Mouse (Mus musculus): ENCODE data around the gene Aebp2. TPM values are rescaled to one million over a fixed set of nuclear protein-coding genes. Genes with fewer than 3 reads are reported as not detected.
A peak's percentile ranks its signal among the peaks of the same experiment; 100 is the strongest.
"Not testable (repeated sequence)": the region's sequence is repeated elsewhere in the genome, so short reads cannot be mapped to it uniquely, and the experiment has no call there.

Aebp2 gene
- polyA plus RNA-seq (2015; fragmentation: Nextera tagmentation; extraction: Ambion mirVana), result 13.0 and 13.9 TPM in 2 replicates

- Histone ChIP-seq H3K36me3 (ENCODE audit: insufficient read depth, low read length) (no peaks in the 10 kb centered on the region), H3K27me3 (ENCODE audit: insufficient read depth, low read length) (no peaks in the 10 kb centered on the region), H3K27ac (peak within 1 kb of the TSS; percentile 98), H3K4me2 (ENCODE audit: low read length) (peak within 1 kb of the TSS; percentile 79), H3K9me3 (replicated peaks; ENCODE audit: low read length) (no peaks in the 10 kb centered on the region), H3K4me3 (replicated peaks; ENCODE audit: low read depth, low read length) (peak within 1 kb of the TSS; percentile 96), H3K4me1 (replicated peaks; ENCODE audit: insufficient read depth, low read length) (peaks cover 8% of the 10 kb centered on the region), H3K9ac (ENCODE audit: low read depth, low read length) (peak within 1 kb of the TSS; percentile 98)
- DNase-seq (ENCODE audit: low spot score) (no peak), ATAC-seq (replicated peaks; ENCODE audit: low FRiP score, low read depth) (no peak; the same call in 1 of the 2 replicates)
- TF ChIP-seq CTCF (IDR thresholded peaks at IDR 0.05; ENCODE audit: low read depth), result no peak
- WGBS, result 42% methylated on average over 30 of the region's 30 CpGs
Observed at GRCm38 (mm10) chr6:140622391-140623225, at the start of gene Aebp2. TSS of gene Aebp2 (plus strand) at chr6:140622663.

GRCm38 (mm10) chr6:140574943-140575342 is 47.5 kb upstream of the Aebp2 start:
- Histone ChIP-seq H3K36me3 (ENCODE audit: insufficient read depth, low read length) (peaks cover 38% of the 10 kb centered on the region), H3K9ac (ENCODE audit: low read depth, low read length) (no peak overlapping the region), H3K4me1 (replicated peaks; ENCODE audit: insufficient read depth, low read length) (no peaks in the 10 kb centered on the region), H3K9me3 (replicated peaks; ENCODE audit: low read length) (no peaks in the 10 kb centered on the region), H3K27ac (no peak overlapping the region), H3K4me2 (ENCODE audit: low read length) (no peak overlapping the region), H3K4me3 (replicated peaks; ENCODE audit: low read depth, low read length) (no peak overlapping the region), H3K27me3 (ENCODE audit: insufficient read depth, low read length) (no peaks in the 10 kb centered on the region)
- DNase-seq (ENCODE audit: low spot score) (no peak), ATAC-seq (replicated peaks; ENCODE audit: low FRiP score, low read depth) (no peak)
- 91% methylated on average over 3 of the region's 3 CpGs for WGBS
- no peak for TF ChIP-seq CTCF (IDR thresholded peaks at IDR 0.05; ENCODE audit: low read depth)

- H3K4me3 ChIP-seq (replicated peaks; ENCODE audit: low read depth, low read length), result no peak overlapping the region
- WGBS, result 50% methylated on average over 8 of the region's 8 CpGs
- no peak overlapping the region for H3K4me2 ChIP-seq (ENCODE audit: low read length)
- H3K36me3 ChIP-seq (ENCODE audit: insufficient read depth, low read length), result peaks cover 38% of the 10 kb centered on the region
- no peaks in the 10 kb centered on the region for H3K9me3 ChIP-seq (replicated peaks; ENCODE audit: low read length)
- no peak overlapping the region for H3K27ac ChIP-seq
- H3K27me3 ChIP-seq (ENCODE audit: insufficient read depth, low read length), result no peaks in the 10 kb centered on the region
- peak; percentile 43 for DNase-seq (ENCODE audit: low spot score)
- no peak; the same call in 1 of the 2 replicates for ATAC-seq (replicated peaks; ENCODE audit: low FRiP score, low read depth)
- TF ChIP-seq CTCF (IDR thresholded peaks at IDR 0.05; ENCODE audit: low read depth), result no peak
- H3K9ac ChIP-seq (ENCODE audit: low read depth, low read length), result no peak overlapping the region
- no peaks in the 10 kb centered on the region for H3K4me1 ChIP-seq (replicated peaks; ENCODE audit: insufficient read depth, low read length)
Observed at GRCm38 (mm10) chr6:140576133-140576532, 46.3 kb upstream of the Aebp2 start.

- H3K36me3 ChIP-seq (ENCODE audit: insufficient read depth, low read length), result peaks cover 34% of the 10 kb centered on the region
- no peak overlapping the region for H3K4me3 ChIP-seq (replicated peaks; ENCODE audit: low read depth, low read length)
- H3K27ac ChIP-seq, result no peak overlapping the region
- no peaks in the 10 kb centered on the region for H3K27me3 ChIP-seq (ENCODE audit: insufficient read depth, low read length)
- WGBS, result 59% methylated on average over 18 of the region's 18 CpGs
- no peak overlapping the region for H3K9ac ChIP-seq (ENCODE audit: low read depth, low read length)
- DNase-seq (ENCODE audit: low spot score) (peak; percentile 64), ATAC-seq (replicated peaks; ENCODE audit: low FRiP score, low read depth) (peak; percentile 54; the same call in 1 of the 2 replicates)
- H3K9me3 ChIP-seq (replicated peaks; ENCODE audit: low read length), result no peaks in the 10 kb centered on the region
- no peak overlapping the region for H3K4me2 ChIP-seq (ENCODE audit: low read length)
- no peaks in the 10 kb centered on the region for H3K4me1 ChIP-seq (replicated peaks; ENCODE audit: insufficient read depth, low read length)
- peak; percentile 49 for TF ChIP-seq CTCF (IDR thresholded peaks at IDR 0.05; ENCODE audit: low read depth)
Observed at GRCm38 (mm10) chr6:140576961-140577821, 45.3 kb upstream of the Aebp2 start.

GRCm38 (mm10) chr6:140577822-140578170 is 44.7 kb upstream of the Aebp2 start:
- Histone ChIP-seq H3K9ac (ENCODE audit: low read depth, low read length) (no peak overlapping the region), H3K36me3 (ENCODE audit: insufficient read depth, low read length) (peaks cover 33% of the 10 kb centered on the region), H3K27ac (no peak overlapping the region), H3K27me3 (ENCODE audit: insufficient read depth, low read length) (no peaks in the 10 kb centered on the region), H3K9me3 (replicated peaks; ENCODE audit: low read length) (no peaks in the 10 kb centered on the region), H3K4me3 (replicated peaks; ENCODE audit: low read depth, low read length) (no peak overlapping the region), H3K4me2 (ENCODE audit: low read length) (no peak overlapping the region), H3K4me1 (replicated peaks; ENCODE audit: insufficient read depth, low read length) (no peaks in the 10 kb centered on the region)
- WGBS, result 94% methylated on average over 4 of the region's 4 CpGs
- DNase-seq (ENCODE audit: low spot score) (no peak), ATAC-seq (replicated peaks; ENCODE audit: low FRiP score, low read depth) (no peak)
- TF ChIP-seq CTCF (IDR thresholded peaks at IDR 0.05; ENCODE audit: low read depth), result no peak

GRCm38 (mm10) chr6:140578985-140579384 is 43.5 kb upstream of the Aebp2 start:
- ATAC-seq (replicated peaks; ENCODE audit: low FRiP score, low read depth), result not testable (repeated sequence)
- H3K36me3 ChIP-seq (ENCODE audit: insufficient read depth, low read length), result peaks cover 27% of the 10 kb centered on the region

More at GRCm38 (mm10) chr6:140578985-140579384, 43.5 kb upstream of the Aebp2 start:
- not testable (repeated sequence) for H3K4me2 ChIP-seq (ENCODE audit: low read length); H3K9ac ChIP-seq (ENCODE audit: low read depth, low read length); DNase-seq (ENCODE audit: low spot score); H3K9me3 ChIP-seq (replicated peaks; ENCODE audit: low read length); H3K27ac ChIP-seq; H3K4me3 ChIP-seq (replicated peaks; ENCODE audit: low read depth, low read length); H3K4me1 ChIP-seq (replicated peaks; ENCODE audit: insufficient read depth, low read length); H3K27me3 ChIP-seq (ENCODE audit: insufficient read depth, low read length)
